Mouse (Mus musculus): ENCODE measurements around the gene Dcaf5. TPM values are rescaled to one million over a fixed set of nuclear protein-coding genes. Genes with fewer than 3 reads are reported as not detected.

Gene Dcaf5
- total and polyA plus RNA-seq, 3 experiments, result 15.9 to 38.1 (median 32.4) TPM

GRCm38 (mm10) chr12:80434601-80434960 lies 1.8 kb downstream of the Dcaf5 start:
- Histone ChIP-seq H3K4me1 (ENCODE audit: control insufficient read depth, insufficient read depth, low read length) (peaks cover 5% of the 10 kb centered on the region), H3K79me2 (replicated peaks; ENCODE audit: control insufficient read depth, insufficient read depth, low read length) (peaks cover 6% of the 10 kb centered on the region; the same call in 1 of the 2 replicates), H3K36me3 (ENCODE audit: control insufficient read depth, insufficient read depth, low read length) (peaks cover 9% of the 10 kb centered on the region), H3K27ac (peak overlapping the region; percentile 84), H3K27me3 (ENCODE audit: control insufficient read depth, insufficient read depth, low read length) (no peaks in the 10 kb centered on the region), H3K4me3 (peak overlapping the region; percentile 96), H3K9ac (ENCODE audit: low read depth, low read length) (peak overlapping the region; percentile 89; the same call in 1 of the 2 replicates)
- WGBS, result 3% methylated on average over 10 of the region's 10 CpGs
- intact Hi-C loops (cut with DNase I), result no loop called here
- TF ChIP-seq CTCF (IDR thresholded peaks at IDR 0.05) (no peak), POLR2A (IDR thresholded peaks at IDR 0.05; ENCODE audit: insufficient read depth, low read depth, low read length) (no peak), EP300 (IDR thresholded peaks at IDR 0.05; ENCODE audit: insufficient read depth, low read depth, low read length) (no peak)
- DNase-seq, result no peak

- Histone ChIP-seq H3K79me2 (replicated peaks; ENCODE audit: control insufficient read depth, insufficient read depth, low read length) (peaks cover 8% of the 10 kb centered on the region; the same call in 1 of the 2 replicates), H3K36me3 (ENCODE audit: control insufficient read depth, insufficient read depth, low read length) (peaks cover 12% of the 10 kb centered on the region), H3K27ac (peak overlapping the region; percentile 8), H3K4me1 (ENCODE audit: control insufficient read depth, insufficient read depth, low read length) (peaks cover 8% of the 10 kb centered on the region), H3K27me3 (ENCODE audit: control insufficient read depth, insufficient read depth, low read length) (no peaks in the 10 kb centered on the region), H3K9ac (ENCODE audit: low read depth, low read length) (no peak overlapping the region), H3K4me3 (no peak overlapping the region)
- 22% methylated on average over 4 of the region's 4 CpGs for WGBS
- TF ChIP-seq EP300 (IDR thresholded peaks at IDR 0.05; ENCODE audit: insufficient read depth, low read depth, low read length) (no peak), POLR2A (IDR thresholded peaks at IDR 0.05; ENCODE audit: insufficient read depth, low read depth, low read length) (no peak), CTCF (IDR thresholded peaks at IDR 0.05) (no peak)
- DNase-seq, result peak in 1 of 2 experiments; percentile 22
- intact Hi-C loops (cut with DNase I), result no loop called here
Measured at GRCm38 (mm10) chr12:80433266-80433665, 3.1 kb downstream of the Dcaf5 start.

- Histone ChIP-seq H3K79me2 (replicated peaks; ENCODE audit: control insufficient read depth, insufficient read depth, low read length) (peaks cover 5% of the 10 kb centered on the region), H3K9ac (ENCODE audit: low read depth, low read length) (peak overlapping the region; percentile 35; the same call in 1 of the 2 replicates), H3K36me3 (ENCODE audit: control insufficient read depth, insufficient read depth, low read length) (peaks cover 11% of the 10 kb centered on the region), H3K27me3 (ENCODE audit: control insufficient read depth, insufficient read depth, low read length) (no peaks in the 10 kb centered on the region), H3K4me1 (ENCODE audit: control insufficient read depth, insufficient read depth, low read length) (peaks cover 6% of the 10 kb centered on the region), H3K4me3 (no peak overlapping the region), H3K27ac (peak overlapping the region; percentile 77)
- DNase-seq, result peak in 1 of 2 experiments; percentile 22
- WGBS, result 45% methylated on average over 3 of the region's 3 CpGs
- TF ChIP-seq CTCF (IDR thresholded peaks at IDR 0.05) (no peak), EP300 (IDR thresholded peaks at IDR 0.05; ENCODE audit: insufficient read depth, low read depth, low read length) (0 out of 2 replicates have a peak, but pooled peaks have one; percentile 38)
- intact Hi-C loops (cut with DNase I), result no loop called here
Measured at GRCm38 (mm10) chr12:80427683-80428082, 8.7 kb downstream of the Dcaf5 start.

GRCm38 (mm10) chr12:80415100-80415499 lies 21.3 kb downstream of the Dcaf5 start:
- no peaks in the 10 kb centered on the region for H3K79me2 ChIP-seq (replicated peaks; ENCODE audit: control insufficient read depth, insufficient read depth, low read length)
- no peak for DNase-seq
- H3K27me3 ChIP-seq (ENCODE audit: control insufficient read depth, insufficient read depth, low read length), result no peaks in the 10 kb centered on the region
- H3K9ac ChIP-seq (ENCODE audit: low read depth, low read length), result no peak overlapping the region
- peaks cover 2% of the 10 kb centered on the region; the same call in 1 of the 2 replicates for H3K36me3 ChIP-seq (ENCODE audit: control insufficient read depth, insufficient read depth, low read length)
- TF ChIP-seq EP300 (IDR thresholded peaks at IDR 0.05; ENCODE audit: insufficient read depth, low read depth, low read length) (no peak), CTCF (IDR thresholded peaks at IDR 0.05) (no peak), POLR2A (IDR thresholded peaks at IDR 0.05; ENCODE audit: insufficient read depth, low read depth, low read length) (no peak)
- 94% methylated on average over 2 of the region's 2 CpGs for WGBS
- intact Hi-C loops (cut with DNase I), result no loop called here
- H3K4me3 ChIP-seq, result no peak overlapping the region
- no peak overlapping the region for H3K27ac ChIP-seq
- H3K4me1 ChIP-seq (ENCODE audit: control insufficient read depth, insufficient read depth, low read length), result no peaks in the 10 kb centered on the region

GRCm38 (mm10) chr12:80410855-80411254 lies 25.5 kb downstream of the Dcaf5 start:
- no peaks in the 10 kb centered on the region for H3K27me3 ChIP-seq (ENCODE audit: control insufficient read depth, insufficient read depth, low read length)
- H3K79me2 ChIP-seq (replicated peaks; ENCODE audit: control insufficient read depth, insufficient read depth, low read length), result no peaks in the 10 kb centered on the region; the same call in 1 of the 2 replicates
- H3K4me1 ChIP-seq (ENCODE audit: control insufficient read depth, insufficient read depth, low read length), result no peaks in the 10 kb centered on the region; the same call in 1 of the 2 replicates
- 94% methylated on average over 8 of the region's 8 CpGs for WGBS
- H3K36me3 ChIP-seq (ENCODE audit: control insufficient read depth, insufficient read depth, low read length), result peaks cover 2% of the 10 kb centered on the region; the same call in 1 of the 2 replicates
- intact Hi-C loops (cut with DNase I), result no loop called here
- no peak overlapping the region for H3K27ac ChIP-seq
- H3K4me3 ChIP-seq, result no peak overlapping the region
- DNase-seq, result no peak
- TF ChIP-seq EP300 (IDR thresholded peaks at IDR 0.05; ENCODE audit: insufficient read depth, low read depth, low read length), result no peak
- no peak for TF ChIP-seq POLR2A (IDR thresholded peaks at IDR 0.05; ENCODE audit: insufficient read depth, low read depth, low read length)
- TF ChIP-seq CTCF (IDR thresholded peaks at IDR 0.05), result no peak
- no peak overlapping the region for H3K9ac ChIP-seq (ENCODE audit: low read depth, low read length)

GRCm38 (mm10) chr12:80407824-80408223 lies 28.6 kb downstream of the Dcaf5 start:
- H3K9ac ChIP-seq (ENCODE audit: low read depth, low read length), result no peak overlapping the region
- no peaks in the 10 kb centered on the region for H3K27me3 ChIP-seq (ENCODE audit: control insufficient read depth, insufficient read depth, low read length)
- no peaks in the 10 kb centered on the region; the same call in 1 of the 2 replicates for H3K4me1 ChIP-seq (ENCODE audit: control insufficient read depth, insufficient read depth, low read length)
- no peaks in the 10 kb centered on the region; the same call in 1 of the 2 replicates for H3K79me2 ChIP-seq (replicated peaks; ENCODE audit: control insufficient read depth, insufficient read depth, low read length)
- TF ChIP-seq POLR2A (IDR thresholded peaks at IDR 0.05; ENCODE audit: insufficient read depth, low read depth, low read length) (no peak), EP300 (IDR thresholded peaks at IDR 0.05; ENCODE audit: insufficient read depth, low read depth, low read length) (no peak), CTCF (IDR thresholded peaks at IDR 0.05) (peak; percentile 69)
- H3K27ac ChIP-seq, result no peak overlapping the region
- WGBS, result 69% methylated on average over 3 of the region's 3 CpGs
- intact Hi-C loops (cut with DNase I), result loop anchor here (5.0 kb wide), 1 partner anchor 34 kb away; no protein-coding TSS in a partner anchor
- DNase-seq, result peak; percentile 20 to 38
- no peak overlapping the region for H3K4me3 ChIP-seq
- peaks cover 2% of the 10 kb centered on the region; the same call in 1 of the 2 replicates for H3K36me3 ChIP-seq (ENCODE audit: control insufficient read depth, insufficient read depth, low read length)
